Mouse (Mus musculus) ES-E14 (cell line): ENCODE measurements around the gene Gm12185. TPM values are rescaled to one million over a fixed set of nuclear protein-coding genes. Genes with fewer than 3 reads are reported as not detected.
"Not testable (repeated sequence)": the region's sequence is repeated elsewhere in the genome, so short reads cannot be mapped to it uniquely, and the experiment has no call there.

Experiments used
- DNase-seq: peaks from one replicate; pipeline ENCODE4 v3.0.0-alpha.2; 2013; ENCODE audit warnings: low read depth, low spot score
- H3K27ac ChIP-seq: 2 replicates; pipeline ENCODE4 v1.5.1; 2012; ENCODE audit warnings: low read depth, mild to moderate bottlenecking, low read length, moderate library complexity, mixed read lengths; ENCODE audit not compliant: poor library complexity, insufficient read depth, severe bottlenecking
- H3K36me3 ChIP-seq: 2 replicates; pipeline ENCODE4 v1.6.1; 2012; ENCODE audit warnings: mild to moderate bottlenecking, low read length, moderate library complexity, mixed read lengths; ENCODE audit not compliant: control insufficient read depth, poor library complexity, insufficient read depth, severe bottlenecking
- H3K4me1 ChIP-seq, 2 experiments: fragments of 150-350 bp in 1 of 2; sonication (generic) in 1 of 2; 2 replicates each; pipeline ENCODE4 v1.6.1; 2012; ENCODE audit warnings: low read length in 2 of 2, mild to moderate bottlenecking in 1 of 2, mixed read lengths in 1 of 2; ENCODE audit not compliant: control insufficient read depth in 2 of 2, insufficient read depth in 2 of 2, poor library complexity in 1 of 2
- H3K4me3 ChIP-seq, 2 experiments: fragments of 150-350 bp in 1 of 2; sonication (generic) in 1 of 2; 2 replicates each; pipeline ENCODE4 v1.5.1; 2012; ENCODE audit warnings: low read length in 2 of 2, low read depth in 1 of 2, mild to moderate bottlenecking in 1 of 2, mixed read lengths in 1 of 2; ENCODE audit not compliant: insufficient read depth in 1 of 2, poor library complexity in 1 of 2, severe bottlenecking in 1 of 2
- H3K9ac ChIP-seq: 2 replicates; pipeline ENCODE4 v1.6.1; 2012; ENCODE audit warnings: low read depth, mild to moderate bottlenecking, low read length, mixed read lengths; ENCODE audit not compliant: poor library complexity, insufficient read depth, severe bottlenecking
- H3K9me3 ChIP-seq: fragments of 150-350 bp; sonication (generic); 2 replicates; pipeline ENCODE4 v1.6.1; 2012; ENCODE audit warnings: low read depth, mild to moderate bottlenecking, low read length; ENCODE audit not compliant: control insufficient read depth, insufficient read depth
- in situ Hi-C, 2 experiments: fragments of 600-800 bp; cut with MboI; formaldehyde crosslinking; loops; one replicate each; pipeline ENCODE4 v1.15.1; 2025; ENCODE audit warnings: low sequenced_read_pairs in 2 of 2, inconsistent platforms in 1 of 2; ENCODE audit not compliant: unreplicated experiment in 2 of 2
- total RNA-seq: library from RNA; depleted of rRNA; stranded (reverse); fragments of 300-350 nt; gene quantifications from 2 replicates; pipeline ENCODE4 v1.2.3, GENCODE M21; 2012; rRNA removed

Gene Gm12185
- not detected in 2 replicates for total RNA-seq

DNA sequence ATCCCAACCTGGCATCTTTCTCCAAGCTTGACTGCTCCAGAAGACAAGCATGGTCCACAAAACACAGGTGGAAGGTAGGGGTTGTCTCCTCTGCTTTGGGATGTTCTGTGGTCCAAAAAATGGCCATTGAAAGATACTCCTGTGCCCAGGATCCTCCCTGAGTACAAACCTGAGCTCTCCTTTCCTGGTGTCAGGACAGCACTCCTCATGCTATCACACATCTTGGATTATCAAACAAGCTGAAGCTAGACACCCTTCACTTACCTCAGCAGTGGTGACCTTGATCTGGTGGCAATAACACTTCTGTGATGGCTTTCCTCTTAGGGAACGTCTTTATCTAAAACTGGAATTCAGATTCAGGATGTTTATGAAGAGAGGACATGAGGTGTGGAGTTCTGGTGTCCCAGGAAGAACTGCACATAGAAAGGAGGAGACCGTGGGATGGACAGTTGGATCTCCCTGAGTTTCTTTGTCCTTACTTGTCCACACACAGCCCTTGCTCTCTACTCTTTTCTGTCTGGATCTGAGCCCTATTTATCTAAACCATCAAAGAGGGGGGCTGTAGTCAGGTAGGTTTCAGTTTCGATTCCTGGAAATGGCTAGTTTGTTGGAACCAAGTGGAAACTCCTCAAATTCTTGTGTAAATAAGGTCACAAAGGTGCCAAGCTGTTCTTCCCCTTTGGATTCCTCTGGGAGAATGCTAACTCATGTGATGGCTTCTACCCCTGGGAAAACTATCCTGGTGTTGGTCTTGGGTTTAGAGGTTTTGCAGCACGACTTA lies at the start of gene Gm12185:
Gene Gm12185 (minus strand): TSS at position 487 of the 781 bp plus-strand sequence.
- in situ Hi-C loops = loop anchor here in 1 of 2 experiments (10.0 kb wide), 1 partner anchor 83 kb away; the partner anchor contains the start of gene Ifi47
- not testable (repeated sequence) for H3K9ac ChIP-seq, H3K36me3 ChIP-seq, DNase-seq, H3K9me3 ChIP-seq, H3K4me1 ChIP-seq, H3K4me3 ChIP-seq, H3K27ac ChIP-seq

DNA sequence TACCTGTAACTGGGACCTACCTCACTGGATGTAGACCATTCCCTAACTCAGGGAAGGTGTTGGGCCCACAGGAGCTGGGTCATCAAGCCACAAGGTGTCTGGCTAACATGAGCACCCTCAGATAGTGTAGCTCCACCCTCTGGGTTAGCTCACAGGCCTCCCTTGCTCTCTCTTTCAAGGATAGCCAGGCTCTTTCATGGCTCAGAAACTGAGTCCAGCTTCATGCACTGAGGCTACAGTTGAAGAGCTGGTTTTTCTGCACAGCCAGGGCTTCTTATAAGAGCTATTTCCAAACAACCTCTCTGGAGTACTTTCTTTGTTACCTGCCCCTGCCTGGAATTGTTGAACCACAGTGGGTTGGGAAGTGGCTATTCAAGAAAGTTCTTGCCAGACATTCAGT lies 20.0 kb upstream of the Gm12185 start:
- H3K9ac ChIP-seq, in situ Hi-C loops, DNase-seq: not testable (repeated sequence)

DNA sequence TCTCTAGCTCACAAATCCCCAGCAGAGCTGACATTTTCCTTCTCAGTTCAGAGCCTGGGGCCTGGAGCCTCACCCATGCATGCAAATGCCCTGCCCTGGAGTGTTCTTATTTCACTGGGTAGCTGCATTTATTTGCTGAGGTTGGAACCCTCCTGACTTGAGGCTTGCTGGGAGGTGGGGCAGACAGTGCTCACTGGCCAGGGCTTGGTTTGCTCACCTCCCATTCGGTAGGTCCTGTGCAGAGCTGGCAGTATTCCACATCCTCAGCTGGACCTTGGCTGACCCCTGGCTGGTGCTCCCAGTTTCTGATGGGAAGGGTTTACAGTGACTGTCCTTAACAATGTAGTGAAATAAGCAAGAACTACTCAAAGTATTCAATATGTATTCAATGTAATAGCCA lies 14.8 kb upstream of the Gm12185 start:
- H3K4me1 ChIP-seq, in situ Hi-C loops, H3K36me3 ChIP-seq, DNase-seq, H3K27ac ChIP-seq, H3K4me3 ChIP-seq, H3K9me3 ChIP-seq, H3K9ac ChIP-seq: not testable (repeated sequence)

More for the DNA sequence above, 20.0 kb upstream of the Gm12185 start:
- not testable (repeated sequence) for H3K36me3 ChIP-seq, H3K27ac ChIP-seq, H3K9me3 ChIP-seq, H3K4me3 ChIP-seq, H3K4me1 ChIP-seq

DNA sequence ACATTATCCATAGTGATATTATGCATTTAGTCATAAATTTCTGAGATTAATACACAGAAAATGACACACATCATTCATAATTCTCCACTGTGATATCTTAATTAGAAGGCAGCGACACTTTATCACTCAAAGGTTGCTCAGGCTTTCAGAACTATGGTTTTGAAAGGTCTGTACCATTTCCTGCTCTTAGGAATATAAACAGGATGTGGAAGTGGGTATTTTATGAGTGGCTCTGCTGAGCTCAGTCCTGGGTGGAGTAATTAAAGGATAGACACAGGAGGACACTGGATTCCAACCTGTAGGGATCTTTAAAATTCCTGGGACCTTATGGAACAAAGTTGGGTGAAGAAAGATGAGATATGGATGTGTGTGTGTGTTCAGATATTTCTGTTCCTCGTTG lies 14.3 kb upstream of the Gm12185 start:
- DNase-seq, H3K9ac ChIP-seq, H3K4me3 ChIP-seq, H3K9me3 ChIP-seq, H3K36me3 ChIP-seq, H3K27ac ChIP-seq, in situ Hi-C loops, H3K4me1 ChIP-seq: not testable (repeated sequence)

DNA sequence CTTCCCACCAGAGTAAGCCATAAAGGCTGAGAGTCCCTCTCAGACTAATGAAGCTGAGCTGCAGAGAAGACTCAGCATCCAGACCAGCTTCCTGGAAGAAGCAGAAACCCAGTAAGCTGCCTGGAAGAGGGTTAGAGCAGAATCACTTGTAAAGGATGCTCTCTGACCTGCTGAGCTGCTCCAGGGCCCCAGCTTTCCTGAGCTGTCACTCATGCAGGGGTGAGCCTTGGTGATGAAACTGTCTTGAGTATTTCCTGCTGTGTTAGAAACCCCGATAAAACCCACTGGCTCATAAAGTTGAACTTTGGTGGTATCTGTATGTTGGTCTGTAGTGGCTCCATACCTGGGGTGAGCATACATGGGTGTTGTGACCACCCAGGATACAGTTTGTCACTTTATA lies 8.4 kb upstream of the Gm12185 start:
- in situ Hi-C loops, H3K4me3 ChIP-seq, H3K9ac ChIP-seq, DNase-seq, H3K27ac ChIP-seq, H3K4me1 ChIP-seq, H3K9me3 ChIP-seq, H3K36me3 ChIP-seq: not testable (repeated sequence)

DNA sequence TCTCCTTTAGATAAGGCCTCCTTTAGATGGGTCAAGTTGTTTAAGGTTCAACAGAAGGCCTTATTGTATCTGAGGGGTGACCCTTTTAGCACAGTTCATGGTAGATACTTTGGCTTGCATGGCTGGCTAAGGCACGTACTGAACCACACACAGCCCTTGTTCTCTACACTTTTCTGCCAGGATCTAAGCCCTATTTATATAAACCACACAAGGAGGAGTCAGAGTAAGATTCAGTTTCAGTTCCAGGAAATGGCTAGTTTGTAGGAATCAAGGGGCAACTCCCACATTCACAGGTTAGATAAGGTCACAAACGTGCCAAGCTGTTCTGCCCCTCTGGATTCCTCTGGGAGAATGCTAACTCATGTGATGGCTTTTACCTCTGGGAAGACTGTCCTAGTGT lies 2.0 kb upstream of the Gm12185 start, which contains the start of gene Tgtp1:
Gene Tgtp1 (minus strand): TSS at position 155 of the 400 bp plus-strand sequence.
- DNase-seq, H3K9me3 ChIP-seq, H3K9ac ChIP-seq, H3K36me3 ChIP-seq, H3K27ac ChIP-seq, H3K4me3 ChIP-seq, H3K4me1 ChIP-seq: not testable (repeated sequence)
- in situ Hi-C loops = loop anchor here in 1 of 2 experiments (10.0 kb wide), 1 partner anchor 81 kb away; the partner anchor contains the start of gene Ifi47

DNA sequence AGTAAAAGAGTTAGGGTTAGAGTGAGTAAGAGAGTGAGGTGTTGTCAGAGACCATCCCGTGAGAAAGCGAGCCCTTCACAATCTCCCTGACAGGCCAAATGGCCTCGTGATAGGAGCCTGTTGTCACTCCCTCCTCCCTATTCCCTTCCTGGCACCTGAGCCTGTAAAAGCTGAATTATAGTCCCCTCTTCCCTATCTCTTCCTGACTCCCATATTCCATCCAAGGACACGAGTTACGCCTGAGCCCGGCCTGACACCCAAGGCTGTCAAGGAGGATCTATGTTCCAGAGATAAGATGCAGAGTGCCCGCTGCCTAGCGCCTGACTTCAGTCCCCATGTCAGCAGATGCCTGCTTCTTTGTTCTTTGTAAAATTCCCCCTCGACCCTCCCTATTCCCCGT lies 1.3 kb upstream of the Gm12185 start:
- not testable (repeated sequence) for H3K9ac ChIP-seq, H3K27ac ChIP-seq, H3K9me3 ChIP-seq, H3K36me3 ChIP-seq, H3K4me3 ChIP-seq, DNase-seq, H3K4me1 ChIP-seq
- in situ Hi-C loops = loop anchor here in 1 of 2 experiments (10.0 kb wide), 1 partner anchor 82 kb away; the partner anchor contains the start of gene Ifi47

DNA sequence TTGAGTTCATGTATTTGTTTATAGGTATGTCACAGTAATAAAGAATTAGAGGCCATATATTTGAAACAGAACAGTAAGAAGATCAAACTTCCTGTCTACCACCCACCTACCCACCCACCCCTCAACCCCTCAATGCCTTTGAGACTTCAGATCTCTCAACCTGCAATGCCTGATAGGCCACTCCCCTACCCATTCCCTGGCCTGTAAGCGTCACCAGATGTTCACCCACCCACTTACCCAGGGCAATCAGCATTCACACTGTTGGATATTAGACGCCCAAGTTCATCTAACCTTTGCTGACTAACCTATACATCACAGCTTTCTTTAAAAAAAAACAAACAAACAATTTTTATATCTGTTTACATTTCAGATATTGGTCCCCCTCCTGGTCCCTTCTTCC lies 2.0 kb downstream of the Gm12185 start:
- not testable (repeated sequence) for DNase-seq, H3K9ac ChIP-seq, H3K27ac ChIP-seq, H3K9me3 ChIP-seq, H3K36me3 ChIP-seq, H3K4me1 ChIP-seq, H3K4me3 ChIP-seq
- in situ Hi-C loops = loop anchor here in 1 of 2 experiments (10.0 kb wide), 1 partner anchor 85 kb away; the partner anchor contains the start of gene Ifi47
